Mouse (Mus musculus) right cerebral cortex, postnatal 10 days (tissue): ENCODE measurements around the gene Atxn1.

ENCODE experiments used
- DNase-seq, 2 experiments: peaks; one replicate each; pipeline ENCODE4 v3.0.0; 2021; ENCODE audit warnings: low spot score in 2 of 2

Atxn1 gene

DNA sequence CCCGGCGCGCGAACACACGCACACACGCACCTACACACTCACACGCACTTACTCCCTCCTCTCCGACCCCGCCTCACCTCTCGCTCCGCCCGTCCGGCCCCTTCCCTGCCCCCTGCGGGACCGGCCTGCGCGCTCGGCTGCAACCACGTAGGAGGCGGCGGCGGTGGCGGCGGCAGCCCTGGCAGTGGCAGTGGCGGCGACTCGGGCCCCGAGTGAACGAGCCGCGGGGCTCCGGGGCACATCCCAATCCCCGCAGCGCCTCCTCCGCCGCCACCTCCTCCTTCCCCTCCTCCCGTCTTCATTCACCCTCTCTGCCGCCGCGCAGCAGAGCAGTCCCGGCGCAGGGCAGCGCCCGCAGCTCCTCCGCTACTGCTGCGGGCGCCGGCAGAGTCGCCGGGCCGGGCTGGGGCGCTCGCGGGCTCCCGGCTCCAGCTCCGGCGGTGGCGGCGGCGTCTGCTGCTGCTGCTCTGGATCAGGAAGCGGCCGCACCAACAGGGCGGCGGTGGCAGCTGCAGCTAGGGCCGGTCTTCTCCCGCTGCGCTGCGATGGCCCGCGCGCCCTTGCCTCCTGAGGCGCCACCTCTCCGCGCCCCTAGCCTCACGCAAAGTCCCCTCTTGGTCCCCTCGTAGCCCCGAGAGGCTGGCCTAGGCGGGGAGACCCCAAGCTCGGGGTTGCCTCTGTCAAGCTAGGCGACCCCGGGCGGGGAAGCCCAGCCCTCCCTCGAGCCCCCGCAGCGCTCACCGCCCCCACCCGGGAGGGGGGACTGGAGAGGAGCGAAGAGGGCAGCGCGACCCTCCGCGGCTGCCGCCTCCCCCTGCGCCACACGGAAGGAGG lies 1.1 kb downstream of the Atxn1 start:
- peak; percentile 82 for DNase-seq

GRCm38 (mm10) chr13:45962776-45963175 lies 2.0 kb downstream of the Atxn1 start:
- DNase-seq, result no peak

DNA sequence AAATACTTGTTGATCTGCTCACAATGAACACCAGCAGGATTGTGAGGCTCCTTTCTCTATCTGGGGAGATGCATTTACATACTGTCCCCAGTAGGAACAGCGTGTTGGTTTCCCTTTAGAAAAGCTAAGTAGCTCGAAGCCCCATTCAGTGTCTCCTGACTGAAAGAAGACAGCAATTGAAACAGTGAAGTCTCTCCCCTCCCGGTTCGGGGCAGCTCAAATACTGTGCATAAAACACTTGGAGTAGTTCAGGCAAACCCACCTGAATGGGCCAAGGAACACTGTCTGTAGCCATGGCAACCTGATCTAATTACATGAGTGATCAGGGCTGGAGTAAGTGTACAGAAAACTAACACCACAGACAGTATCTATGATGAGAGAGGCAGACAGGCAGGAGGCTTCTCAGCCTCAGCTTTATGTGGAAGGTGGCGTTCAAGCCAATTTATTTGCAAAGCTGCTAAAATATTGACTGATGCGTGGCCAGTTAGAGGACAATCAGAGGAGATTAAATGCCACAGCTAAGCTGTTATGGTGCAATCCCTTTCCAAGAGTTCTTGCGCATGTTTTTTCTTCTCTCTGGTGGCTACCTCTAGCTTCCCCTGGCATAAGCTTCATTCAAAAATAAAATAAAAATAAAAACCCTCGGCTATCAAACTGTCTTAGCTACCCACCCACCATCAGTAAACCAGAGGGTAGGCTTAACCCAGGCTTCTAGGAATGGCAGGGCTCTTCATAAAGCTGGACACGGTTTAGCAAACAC lies 2.8 kb downstream of the Atxn1 start:
- peak in 1 of 2 experiments; percentile 68 for DNase-seq

- no peak for DNase-seq
Observed at GRCm38 (mm10) chr13:45960311-45960965, 4.4 kb downstream of the Atxn1 start.

GRCm38 (mm10) chr13:45958306-45958705 lies 6.5 kb downstream of the Atxn1 start:
- DNase-seq, result no peak

- DNase-seq, result no peak
Observed at GRCm38 (mm10) chr13:45957629-45958028, 7.2 kb downstream of the Atxn1 start.

- no peak for DNase-seq
Observed at GRCm38 (mm10) chr13:45956287-45956686, 8.5 kb downstream of the Atxn1 start.

GRCm38 (mm10) chr13:45955370-45956055 lies 9.3 kb downstream of the Atxn1 start:
- no peak for DNase-seq

DNA sequence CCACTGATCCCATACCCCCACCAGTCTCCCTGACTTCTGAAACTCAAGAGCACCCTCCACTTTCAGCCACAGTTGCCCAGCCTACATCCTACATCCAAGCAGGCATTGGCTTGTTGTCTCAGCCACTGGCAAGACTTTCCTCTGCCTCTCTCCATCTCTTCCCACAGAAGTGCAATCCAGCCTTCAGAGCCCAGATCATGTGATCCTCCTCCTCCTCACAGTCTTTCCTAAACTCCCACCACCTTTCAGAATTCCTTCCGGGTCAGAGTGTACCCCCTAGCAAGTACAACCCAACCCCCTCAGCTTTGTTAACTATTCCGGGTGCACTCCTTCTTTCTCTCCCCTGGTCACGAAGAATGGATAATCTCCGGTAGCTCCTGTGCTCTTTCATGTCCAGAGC lies 11.7 kb downstream of the Atxn1 start:
- DNase-seq, result no peak

DNA sequence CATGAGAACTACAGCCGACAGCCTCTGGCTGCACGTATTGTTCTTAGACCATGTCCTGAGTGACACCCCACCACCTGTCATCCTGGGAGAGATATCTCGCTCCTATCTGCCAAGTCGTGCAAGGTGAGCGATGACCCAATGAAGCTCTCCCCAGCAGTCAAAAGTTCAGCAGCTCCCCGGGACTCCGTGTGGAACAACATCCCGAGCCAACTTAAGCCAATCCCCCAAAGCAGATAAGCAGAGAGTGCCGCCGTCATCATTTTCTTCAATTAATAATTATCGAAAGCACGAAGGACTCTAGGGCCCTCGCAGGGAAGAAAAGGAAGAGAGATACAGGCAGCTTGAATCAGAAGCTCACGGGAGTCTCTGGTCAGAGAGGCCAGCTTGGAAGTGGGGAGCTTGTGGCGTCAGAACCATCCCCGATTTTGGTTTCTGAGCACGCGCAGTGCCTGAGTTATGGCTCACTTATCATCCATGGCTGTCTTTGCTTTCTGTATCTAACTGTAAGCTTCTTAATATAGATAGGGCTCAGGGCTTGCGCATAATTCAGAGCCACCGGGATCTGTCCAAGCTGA lies 13.7 kb downstream of the Atxn1 start:
- DNase-seq, result no peak

DNA sequence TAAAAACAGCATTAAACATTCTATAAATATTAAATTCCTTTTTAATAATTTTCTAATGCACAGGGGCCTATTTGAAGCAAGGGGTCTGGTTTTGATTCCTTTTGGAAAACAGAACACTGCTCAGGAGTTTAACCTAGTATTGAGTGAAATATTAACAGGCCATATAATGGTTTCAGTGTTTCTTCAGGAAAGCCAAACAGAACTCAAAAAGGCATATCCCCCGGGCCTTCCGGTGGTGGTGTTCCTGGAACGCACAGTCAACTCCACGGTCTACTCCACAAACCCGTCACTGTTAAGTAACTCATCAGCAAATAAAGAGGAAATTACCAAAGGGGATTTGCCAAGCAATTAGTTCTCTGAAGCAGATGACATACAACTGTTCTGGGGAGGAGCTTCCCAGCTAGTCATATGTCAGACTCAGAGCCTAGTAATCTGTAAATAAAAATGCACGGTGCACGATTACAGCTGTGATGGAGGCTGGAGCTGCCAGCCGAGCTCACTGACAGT lies 14.4 kb downstream of the Atxn1 start:
- no peak for DNase-seq

GRCm38 (mm10) chr13:45946136-45946535 lies 18.7 kb downstream of the Atxn1 start:
- no peak for DNase-seq

GRCm38 (mm10) chr13:45942337-45942736 lies 22.5 kb downstream of the Atxn1 start:
- DNase-seq, result no peak

- DNase-seq, result no peak
Observed at GRCm38 (mm10) chr13:45940714-45941113, 24.1 kb downstream of the Atxn1 start.

- DNase-seq, result no peak
Observed at GRCm38 (mm10) chr13:45939561-45939960, 25.2 kb downstream of the Atxn1 start.

GRCm38 (mm10) chr13:45938083-45938482 lies 26.7 kb downstream of the Atxn1 start:
- DNase-seq, result no peak

GRCm38 (mm10) chr13:45936765-45937164 lies 28.0 kb downstream of the Atxn1 start:
- no peak for DNase-seq

DNA sequence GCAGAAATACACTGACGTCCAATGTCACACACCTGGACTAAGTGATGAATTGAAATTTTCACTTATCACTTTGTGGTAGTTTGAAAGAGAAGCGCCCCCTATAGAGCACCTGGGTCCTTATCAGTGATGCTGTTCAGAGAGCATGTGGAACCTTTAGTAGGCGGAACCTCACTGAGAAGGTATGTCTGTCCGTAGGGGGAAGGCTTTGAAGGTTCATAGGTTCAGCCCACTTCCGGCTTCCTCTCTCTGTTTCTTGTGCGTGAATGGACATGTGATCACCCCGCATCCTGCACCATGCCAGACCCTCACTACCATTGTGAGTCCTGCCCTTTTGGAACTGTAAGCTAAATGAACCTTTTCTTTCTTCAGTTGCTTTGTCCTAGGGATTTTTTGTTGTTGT lies 29.0 kb downstream of the Atxn1 start:
- no peak for DNase-seq

- no peak for DNase-seq
Observed at GRCm38 (mm10) chr13:45934841-45935240, 30.0 kb downstream of the Atxn1 start.

DNA sequence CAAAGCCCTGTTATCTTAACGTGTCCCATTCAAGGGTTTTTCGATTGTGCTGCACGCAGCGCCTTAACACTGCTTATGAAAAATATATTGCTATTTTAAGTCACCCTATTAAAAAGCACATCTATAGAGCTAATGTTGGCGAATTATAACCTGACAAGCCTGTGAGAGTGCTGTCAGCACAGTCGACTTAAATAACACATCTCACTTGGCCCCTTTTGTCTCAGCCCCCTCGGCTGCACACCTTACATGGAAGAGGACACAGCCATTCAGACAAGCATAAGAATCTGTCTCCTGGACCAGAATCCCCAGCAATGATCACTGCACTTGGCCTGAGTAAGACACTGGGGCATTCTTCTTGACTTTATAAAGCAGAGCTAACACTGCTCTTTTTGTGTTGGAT lies 30.7 kb downstream of the Atxn1 start:
- no peak for DNase-seq

GRCm38 (mm10) chr13:45932491-45932921 lies 32.3 kb downstream of the Atxn1 start:
- no peak for DNase-seq
